Mouse (Mus musculus) stomach, embryonic 16.5 days (tissue): ENCODE data around the gene Gtf3c5. TPM values are rescaled to one million over a fixed set of nuclear protein-coding genes. Genes with fewer than 3 reads are reported as not detected.

Experiments used
- ATAC-seq: fragments of 200-750 bp; cut with Nextera tagmentation; 2 replicates; pipeline ENCODE4 v1.8.0; 2017; ENCODE audit warnings: moderate number of reproducible peaks, moderate TSS enrichment; ENCODE audit not compliant: insufficient read depth, low FRiP score
- H3K27ac ChIP-seq: fragments of 300-500 bp; sonication (generic); 2 replicates; pipeline ENCODE4 v1.5.1; 2014; ENCODE audit warnings: low read length
- H3K27me3 ChIP-seq: fragments of 300-500 bp; sonication (generic); 2 replicates; pipeline ENCODE4 v1.6.1; 2014; ENCODE audit warnings: low read length, control low read depth, mixed read lengths; ENCODE audit not compliant: control insufficient read depth, insufficient read depth
- H3K36me3 ChIP-seq: fragments of 300-500 bp; sonication (generic); 2 replicates; pipeline ENCODE4 v1.6.1; 2014; ENCODE audit warnings: low read length; ENCODE audit not compliant: control insufficient read depth, insufficient read depth
- H3K4me1 ChIP-seq: fragments of 300-500 bp; sonication (generic); 2 replicates; pipeline ENCODE4 v1.6.1; 2014; ENCODE audit warnings: low read length, control low read depth, mixed read lengths; ENCODE audit not compliant: control insufficient read depth, insufficient read depth
- H3K4me2 ChIP-seq: fragments of 300-500 bp; sonication (generic); 2 replicates; pipeline ENCODE4 v1.6.1; 2014; ENCODE audit warnings: low read depth, low read length, mixed read lengths
- H3K4me3 ChIP-seq: fragments of 300-500 bp; sonication (generic); replicated peaks from 2 replicates; pipeline ENCODE4 v1.5.1; 2014; ENCODE audit warnings: mild to moderate bottlenecking, low read length
- H3K9ac ChIP-seq: fragments of 300-500 bp; sonication (generic); 2 replicates; pipeline ENCODE4 v1.6.1; 2014; ENCODE audit warnings: low read length
- H3K9me3 ChIP-seq: fragments of 300-500 bp; sonication (generic); replicated peaks from 2 replicates; pipeline ENCODE4 v1.6.1; 2016; ENCODE audit warnings: low read length, control low read depth; ENCODE audit not compliant: control insufficient read depth
- WGBS: fragments of 180-500 bp; shearing (Covaris S2); extraction: QIAGEN DNeasy Blood & Tissue Kit; methylation state at CpG from one replicate; pipeline ENCODE4 v1.1.7; 2014; 5-methylcytosine and 5-hydroxymethylcytosine counted together
- polyA plus RNA-seq: library from polyadenylated mRNA; unstranded; fragments of >200 nt; fragmentation: Nextera tagmentation; extraction: Ambion mirVana; gene quantifications from 2 replicates; pipeline ENCODE4 v1.2.1, GENCODE M21; 2015

The Gtf3c5 gene
- polyA plus RNA-seq, 1 experiment from 2014 or later: 38.2 TPM

- H3K27me3 ChIP-seq: no peaks in the 10 kb centered on the region
- H3K4me3 ChIP-seq: no peak overlapping the region
- no peaks in the 10 kb centered on the region for H3K36me3 ChIP-seq
- ATAC-seq: no peak
- H3K4me1 ChIP-seq: peaks cover 45% of the 10 kb centered on the region
- H3K27ac ChIP-seq: peak overlapping the region; percentile 14; the same call in 1 of the 2 replicates
- H3K9me3 ChIP-seq: no peaks in the 10 kb centered on the region
- H3K4me2 ChIP-seq: no peak overlapping the region
- peak overlapping the region; percentile 46; the same call in 1 of the 2 replicates for H3K9ac ChIP-seq
- 83% methylated on average over 20 of the region's 20 CpGs for WGBS
These were observed 55.9 kb downstream of the Gtf3c5 start for GRCm38 (mm10) chr2:28527436-28528353.

GRCm38 (mm10) chr2:28525943-28526876 is 57.3 kb downstream of the Gtf3c5 start:
- H3K4me3 ChIP-seq: no peak overlapping the region
- 25% methylated on average over 12 of the region's 12 CpGs for WGBS
- no peak for ATAC-seq
- peak overlapping the region; percentile 95 for H3K27ac ChIP-seq
- H3K27me3 ChIP-seq: no peaks in the 10 kb centered on the region
- no peaks in the 10 kb centered on the region for H3K9me3 ChIP-seq
- peak overlapping the region; percentile 22 for H3K4me2 ChIP-seq
- H3K36me3 ChIP-seq: no peaks in the 10 kb centered on the region
- peaks cover 38% of the 10 kb centered on the region for H3K4me1 ChIP-seq
- peak overlapping the region; percentile 56 for H3K9ac ChIP-seq

- H3K27me3 ChIP-seq: no peaks in the 10 kb centered on the region
- peak overlapping the region; percentile 56; the same call in 1 of the 2 replicates for H3K9ac ChIP-seq
- H3K36me3 ChIP-seq: no peaks in the 10 kb centered on the region
- H3K9me3 ChIP-seq: no peaks in the 10 kb centered on the region
- no peak overlapping the region for H3K4me3 ChIP-seq
- 20% methylated on average over 11 of the region's 11 CpGs for WGBS
- H3K27ac ChIP-seq: peak overlapping the region; percentile 95
- peak overlapping the region; percentile 19; the same call in 1 of the 2 replicates for H3K4me2 ChIP-seq
- H3K4me1 ChIP-seq: peaks cover 35% of the 10 kb centered on the region
- peak; percentile 86 for ATAC-seq
These were observed 58.2 kb downstream of the Gtf3c5 start for GRCm38 (mm10) chr2:28525219-28525942.

- Histone ChIP-seq H3K27me3 (no peaks in the 10 kb centered on the region), H3K9me3 (no peaks in the 10 kb centered on the region), H3K27ac (peak overlapping the region; percentile 95), H3K36me3 (no peaks in the 10 kb centered on the region), H3K4me2 (no peak overlapping the region), H3K4me1 (peaks cover 34% of the 10 kb centered on the region), H3K9ac (no peak overlapping the region), H3K4me3 (no peak overlapping the region)
- WGBS: 78% methylated on average over 10 of the region's 10 CpGs
- no peak for ATAC-seq
These were observed 59.1 kb downstream of the Gtf3c5 start for GRCm38 (mm10) chr2:28524406-28524805.

GRCm38 (mm10) chr2:28523643-28524117 is 59.9 kb downstream of the Gtf3c5 start:
- H3K4me1 ChIP-seq: peaks cover 34% of the 10 kb centered on the region
- peak overlapping the region; percentile 50 for H3K27ac ChIP-seq
- no peak overlapping the region for H3K4me3 ChIP-seq
- H3K27me3 ChIP-seq: no peaks in the 10 kb centered on the region
- no peak overlapping the region for H3K4me2 ChIP-seq
- H3K36me3 ChIP-seq: no peaks in the 10 kb centered on the region
- H3K9ac ChIP-seq: no peak overlapping the region
- ATAC-seq: peak; percentile 83
- 18% methylated on average over 5 of the region's 5 CpGs for WGBS
- H3K9me3 ChIP-seq: no peaks in the 10 kb centered on the region

GRCm38 (mm10) chr2:28522166-28522565 is 61.4 kb downstream of the Gtf3c5 start:
- Histone ChIP-seq H3K27ac (no peak overlapping the region), H3K4me1 (peaks cover 41% of the 10 kb centered on the region)
- ATAC-seq: no peak

GRCm38 (mm10) chr2:28521571-28522151 is 61.9 kb downstream of the Gtf3c5 start:
- Histone ChIP-seq H3K4me2 (no peak overlapping the region), H3K9me3 (no peaks in the 10 kb centered on the region), H3K27me3 (no peaks in the 10 kb centered on the region), H3K36me3 (no peaks in the 10 kb centered on the region), H3K4me3 (no peak overlapping the region), H3K4me1 (peaks cover 39% of the 10 kb centered on the region), H3K9ac (peak overlapping the region; percentile 25; the same call in 1 of the 2 replicates), H3K27ac (no peak overlapping the region)
- no peak for ATAC-seq
- 89% methylated on average over 6 of the region's 6 CpGs for WGBS

More at GRCm38 (mm10) chr2:28522166-28522565, 61.4 kb downstream of the Gtf3c5 start:
- H3K4me2 ChIP-seq: no peak overlapping the region
- H3K9me3 ChIP-seq: no peaks in the 10 kb centered on the region
- no peaks in the 10 kb centered on the region for H3K27me3 ChIP-seq
- 76% methylated on average over 4 of the region's 4 CpGs for WGBS
- H3K36me3 ChIP-seq: no peaks in the 10 kb centered on the region
- H3K9ac ChIP-seq: no peak overlapping the region
- no peak overlapping the region for H3K4me3 ChIP-seq

GRCm38 (mm10) chr2:28520581-28520980 is 63.0 kb downstream of the Gtf3c5 start:
- Histone ChIP-seq H3K27me3 (no peaks in the 10 kb centered on the region), H3K4me2 (no peak overlapping the region), H3K27ac (no peak overlapping the region), H3K4me1 (peaks cover 28% of the 10 kb centered on the region), H3K36me3 (no peaks in the 10 kb centered on the region), H3K4me3 (no peak overlapping the region), H3K9me3 (no peaks in the 10 kb centered on the region), H3K9ac (no peak overlapping the region; the same call in 1 of the 2 replicates)
- ATAC-seq: no peak
- WGBS: 85% methylated on average over 5 of the region's 5 CpGs
